Mouse (Mus musculus): Measurements from ENCODE around the gene Tnk1.

Gene Tnk1

DNA sequence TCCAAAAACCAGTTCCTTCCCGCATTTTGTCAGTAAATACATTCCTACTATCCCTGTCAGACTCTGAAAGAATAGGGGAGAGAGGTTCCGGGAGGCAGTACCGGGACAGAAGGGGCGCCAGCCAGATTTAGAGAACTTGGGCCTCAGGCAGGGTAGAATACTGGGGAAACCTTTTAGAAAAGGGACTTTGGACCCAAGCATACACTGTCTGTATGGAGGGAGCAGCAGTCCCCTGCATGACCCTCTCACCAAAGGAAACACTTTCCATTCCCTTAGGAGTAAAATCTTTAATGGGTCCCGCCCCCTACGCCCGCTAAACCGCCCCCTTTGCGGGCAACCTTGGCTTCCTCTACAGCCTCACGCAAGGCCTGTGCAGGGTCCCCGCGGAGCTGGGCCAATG, 55.2 kb downstream of the Tnk1 start:
- DNase-seq (ENCODE audit: low spot score): no peak

DNA sequence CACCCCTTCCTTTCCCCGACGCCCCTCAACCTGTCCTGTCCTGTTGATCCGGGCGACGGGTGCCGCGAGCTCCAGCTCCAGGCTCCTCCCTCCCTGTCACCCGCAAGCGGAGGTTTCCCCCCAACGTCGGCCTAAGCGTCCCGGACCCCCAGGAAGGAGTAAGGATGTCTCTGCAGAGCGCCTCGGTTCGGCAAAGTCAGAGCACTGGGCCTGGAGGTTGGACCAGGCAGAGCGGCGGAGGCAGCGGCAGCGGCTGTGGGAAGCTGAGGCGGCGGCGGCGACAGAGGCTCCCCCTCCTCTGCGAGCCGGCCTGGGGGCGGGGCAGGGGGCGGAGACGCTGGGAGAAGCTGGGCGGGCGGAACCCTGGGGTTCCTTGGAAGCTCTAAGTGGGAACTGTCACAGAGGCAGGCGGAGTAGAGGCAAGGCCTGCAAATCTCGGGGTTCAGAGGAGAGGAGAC, 55.9 kb downstream of the Tnk1 start:
- DNase-seq (ENCODE audit: low spot score): peak; percentile 77

DNA sequence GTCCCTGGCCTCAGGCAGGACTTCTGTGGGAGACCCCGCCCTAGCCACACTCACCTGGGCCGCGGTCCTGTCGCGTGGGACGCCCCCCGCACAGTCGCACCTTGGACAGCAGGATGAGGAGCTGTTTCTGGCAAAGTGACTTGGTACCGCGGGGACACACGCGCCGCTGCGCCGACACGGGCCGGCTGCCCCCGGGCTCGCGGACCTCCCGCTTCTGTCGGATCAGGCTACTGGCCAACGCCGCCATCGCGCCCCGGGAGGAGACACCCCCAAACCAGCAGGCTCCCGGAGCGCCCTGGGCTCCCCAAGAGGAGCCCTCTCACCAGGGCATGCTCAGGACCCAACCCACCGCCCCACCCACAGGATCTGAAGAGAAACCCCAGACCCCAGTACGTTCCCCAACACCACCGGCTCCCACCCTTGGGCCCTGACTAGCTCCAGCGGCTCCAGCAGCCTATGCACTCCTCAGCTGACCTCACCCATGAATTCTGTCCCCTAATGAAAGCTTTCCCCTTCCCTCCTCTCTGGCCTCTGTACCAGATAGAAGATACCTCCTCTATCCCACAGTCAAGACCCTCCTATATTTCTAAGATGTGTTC, 57.1 kb downstream of the Tnk1 start, which contains the start of gene Fgf11:
Fgf11 (minus strand) TSS at position 479 of the 599 bp plus-strand sequence.
- DNase-seq (ENCODE audit: low spot score): no peak

Data from retina, embryonic 14.5 days (tissue).